Mouse (Mus musculus): ENCODE data around the gene Klhl42.
A peak's percentile ranks its signal among the peaks of the same experiment; 100 is the strongest.

Klhl42 gene

DNA sequence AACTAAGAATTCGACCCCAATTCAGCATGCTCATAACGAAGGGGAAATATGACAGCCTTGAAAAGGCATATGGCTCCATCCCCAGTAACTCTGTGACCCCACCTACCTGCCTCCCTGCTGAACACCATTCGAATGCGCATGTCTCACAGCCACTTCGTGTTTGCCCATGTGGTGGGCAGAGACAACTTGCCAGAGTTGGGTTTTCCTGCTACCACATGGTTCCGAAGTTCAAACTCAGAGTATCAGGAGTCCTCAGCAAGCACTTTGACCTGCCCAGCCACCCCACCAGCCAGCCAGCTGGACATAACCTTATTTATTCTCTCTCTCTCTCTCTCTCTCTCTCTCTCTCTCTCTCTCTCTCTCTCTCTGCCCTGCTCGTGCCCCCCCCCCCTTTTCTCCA is 3.4 kb upstream of the Klhl42 start:
- no peak for DNase-seq

DNA sequence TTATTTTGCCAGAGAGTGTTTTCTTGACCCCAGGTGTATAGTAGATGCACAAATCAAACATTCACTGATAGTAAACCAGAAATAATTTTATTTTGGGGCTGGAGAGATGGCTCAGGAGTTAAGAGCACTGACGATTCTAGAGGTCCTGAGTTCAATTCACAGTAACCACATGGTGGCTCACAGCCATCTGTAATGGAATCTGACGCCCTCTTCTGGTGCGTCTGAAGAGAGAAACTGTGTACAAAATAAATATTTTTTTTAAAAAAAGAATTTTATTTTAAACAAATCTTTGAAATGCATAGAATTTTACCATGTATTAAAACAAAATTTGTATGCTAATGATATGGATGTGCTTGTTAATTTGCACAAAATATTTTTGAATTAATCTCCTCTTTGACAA is 2.7 kb upstream of the Klhl42 start:
- no peak for DNase-seq

DNA sequence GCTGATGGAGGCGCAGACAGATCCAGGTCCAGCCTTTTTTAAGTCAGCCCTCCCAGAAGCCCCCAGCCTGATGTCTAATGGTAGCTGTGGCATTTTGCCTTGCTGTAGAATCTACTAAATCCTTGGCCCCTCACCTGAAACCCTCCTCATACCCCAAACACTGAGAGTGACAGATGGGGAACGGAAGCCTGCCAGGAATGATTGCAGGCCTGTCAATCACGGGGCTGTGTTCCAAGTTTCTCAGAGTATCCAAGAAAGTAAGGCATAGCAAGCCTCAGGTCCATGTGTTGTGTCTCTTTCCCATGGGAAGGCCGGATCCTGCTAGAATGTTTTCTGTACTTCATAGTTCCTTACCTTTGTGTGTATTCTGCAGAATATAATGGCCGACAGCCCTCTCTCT is 988 bp upstream of the Klhl42 start:
- no peak for DNase-seq

- peak; percentile 34 for DNase-seq
Measured at GRCm38 (mm10) chr6:147092136-147092535, 957 bp downstream of the Klhl42 start.

GRCm38 (mm10) chr6:147094771-147095170 is 3.6 kb downstream of the Klhl42 start:
- DNase-seq, result no peak

- DNase-seq, result no peak
Measured at GRCm38 (mm10) chr6:147096109-147096508, 4.9 kb downstream of the Klhl42 start.

GRCm38 (mm10) chr6:147096934-147097333 is 5.8 kb downstream of the Klhl42 start:
- no peak for DNase-seq

GRCm38 (mm10) chr6:147097346-147097929 is 6.3 kb downstream of the Klhl42 start:
- DNase-seq, result no peak

DNA sequence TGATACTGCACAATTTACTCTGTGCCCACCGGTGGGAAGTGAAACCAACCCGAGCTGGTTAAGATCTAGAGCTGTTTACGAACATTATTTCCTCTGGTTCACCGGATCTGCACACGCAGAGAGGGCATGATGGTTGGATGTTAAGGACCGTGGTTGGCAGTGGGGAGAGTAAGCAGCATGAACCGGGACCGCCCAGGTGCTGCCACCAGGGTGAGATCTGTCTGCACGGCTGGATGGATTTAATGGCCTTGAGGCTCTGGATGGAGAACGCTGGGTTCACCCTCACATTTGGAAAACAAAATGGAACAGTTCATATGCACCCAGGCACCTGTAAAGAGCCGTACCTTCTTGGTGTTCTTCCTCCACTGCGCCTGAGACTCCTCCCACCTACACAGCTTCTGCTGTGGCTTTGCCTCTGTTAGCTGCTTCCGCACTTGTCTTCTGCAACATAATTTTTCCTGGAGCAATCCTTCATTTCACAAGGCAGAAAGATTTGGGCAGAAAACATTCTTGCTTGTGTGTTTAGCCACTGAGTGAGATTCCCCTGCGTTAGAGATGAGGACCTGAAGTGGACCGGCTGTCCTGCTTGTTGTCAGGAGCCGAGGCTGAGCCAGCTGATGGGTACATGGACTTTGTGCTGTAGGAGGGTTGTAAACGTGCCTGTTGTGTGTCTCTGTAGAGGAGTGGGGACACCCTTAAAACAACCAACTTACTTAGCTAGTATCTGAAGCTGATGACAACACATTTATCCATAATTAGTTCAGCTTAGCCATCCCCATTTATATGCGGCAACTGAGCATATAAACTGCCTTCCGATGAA is 8.5 kb downstream of the Klhl42 start:
- DNase-seq, result no peak

DNA sequence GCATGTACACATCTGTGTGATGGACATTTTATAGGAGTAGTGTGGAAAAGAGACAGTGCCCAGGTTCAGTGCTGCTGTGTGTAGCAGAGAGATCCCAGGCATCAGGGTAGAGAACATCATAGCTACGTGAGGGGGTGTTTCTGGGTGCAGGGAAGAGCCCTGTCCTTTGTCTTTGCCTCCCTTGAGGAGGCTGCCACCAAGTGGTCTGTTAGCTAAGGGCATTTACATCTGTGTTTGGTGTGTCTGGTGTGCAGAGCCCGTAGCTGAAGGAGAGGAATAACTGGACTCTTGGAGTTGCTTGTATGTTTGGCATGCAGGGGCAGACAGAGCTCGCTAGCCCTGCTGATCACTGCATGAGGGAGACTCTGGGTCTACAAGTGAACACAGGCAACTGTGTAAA is 11.1 kb downstream of the Klhl42 start:
- no peak for DNase-seq

DNA sequence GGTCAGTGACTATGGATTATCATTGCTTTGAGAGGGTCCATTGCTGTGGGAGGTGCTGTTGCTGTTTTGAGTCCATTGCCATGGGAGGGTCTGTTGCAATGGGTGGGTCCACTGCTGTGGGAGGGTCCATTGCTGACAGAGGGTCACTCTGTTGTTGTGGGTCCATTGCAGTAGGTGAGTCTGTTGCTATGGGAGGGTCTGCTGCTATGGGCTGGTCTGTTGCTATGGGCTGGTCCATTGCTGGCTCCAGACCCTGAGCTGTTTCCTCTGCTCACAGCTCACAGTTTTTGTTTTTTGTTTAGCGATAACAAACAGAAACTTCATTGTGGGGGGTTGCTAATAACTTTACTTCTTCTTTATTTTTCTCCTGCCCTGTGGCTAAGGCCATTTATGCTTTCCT is 14.3 kb downstream of the Klhl42 start:
- DNase-seq, result no peak

GRCm38 (mm10) chr6:147106716-147107115 is 15.5 kb downstream of the Klhl42 start:
- DNase-seq, result no peak

GRCm38 (mm10) chr6:147109283-147109682 is 18.1 kb downstream of the Klhl42 start:
- no peak for DNase-seq

GRCm38 (mm10) chr6:147116579-147116978 is 25.4 kb downstream of the Klhl42 start:
- DNase-seq, result peak; percentile 90

- DNase-seq, result no peak
Measured at GRCm38 (mm10) chr6:147117764-147118163, 26.6 kb downstream of the Klhl42 start.

- DNase-seq, result no peak
Measured at GRCm38 (mm10) chr6:147118190-147118589, 27.0 kb downstream of the Klhl42 start.

- no peak for DNase-seq
Measured at GRCm38 (mm10) chr6:147121320-147121719, 30.1 kb downstream of the Klhl42 start.

GRCm38 (mm10) chr6:147127239-147127638 is 36.1 kb downstream of the Klhl42 start:
- no peak for DNase-seq

GRCm38 (mm10) chr6:147138260-147138659 is 47.1 kb downstream of the Klhl42 start:
- no peak for DNase-seq

DNA sequence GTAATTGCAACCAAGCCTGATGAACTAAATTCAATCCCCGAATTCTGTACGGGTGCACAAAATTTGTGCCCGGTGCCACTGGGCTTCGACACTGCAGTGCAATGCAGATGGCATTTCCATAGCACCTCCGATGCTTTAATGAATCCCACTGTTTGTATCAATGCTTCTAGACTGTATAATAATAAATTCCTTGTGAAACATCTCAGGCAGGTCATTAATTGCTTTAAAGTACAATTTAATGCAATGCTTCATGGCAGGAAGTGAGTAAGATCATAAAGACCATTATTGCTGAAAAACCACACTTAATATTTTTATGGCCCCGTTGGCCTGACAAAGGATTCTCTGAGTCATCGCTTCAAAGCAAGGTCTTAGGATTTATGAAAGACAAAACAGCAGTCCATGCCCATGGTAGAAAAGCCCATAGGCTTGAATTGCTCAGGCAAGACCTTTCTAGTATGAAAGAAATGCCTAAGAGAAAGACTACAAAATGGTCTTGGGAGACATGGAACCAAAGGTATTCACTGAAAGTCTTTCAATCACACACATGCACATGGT is 49.5 kb downstream of the Klhl42 start:
- DNase-seq, result no peak

- DNase-seq, result no peak
Measured at GRCm38 (mm10) chr6:147144664-147145063, 53.5 kb downstream of the Klhl42 start.

- DNase-seq, result peak; percentile 59
Measured at GRCm38 (mm10) chr6:147145277-147145676, 54.1 kb downstream of the Klhl42 start.

- no peak for DNase-seq
Measured at GRCm38 (mm10) chr6:147145753-147146152, 54.6 kb downstream of the Klhl42 start.

- DNase-seq, result no peak
Measured at GRCm38 (mm10) chr6:147151069-147151468, 59.9 kb downstream of the Klhl42 start.
